Mouse (Mus musculus) MEL (cell line): ENCODE data around the gene Scamp1. TPM values are rescaled to one million over a fixed set of nuclear protein-coding genes. Genes with fewer than 3 reads are reported as not detected.

Experiments used
- DNase-seq: peaks from one replicate; pipeline ENCODE4 v3.0.0; 2011; ENCODE audit warnings: low read depth, low spot score
- H3K27ac ChIP-seq: 2 replicates; pipeline ENCODE4 v1.5.1; 2012; ENCODE audit warnings: low read depth, mild to moderate bottlenecking, control low read depth, low read length, moderate library complexity; ENCODE audit not compliant: control insufficient read depth
- H3K27me3 ChIP-seq, 2 experiments: fragments of 150-350 bp in 1 of 2; sonication (generic) in 1 of 2; 2 replicates each; pipeline ENCODE4 v1.6.1; 2012; ENCODE audit warnings: low read length in 2 of 2, mild to moderate bottlenecking in 2 of 2, improper control_type of control experiment in 1 of 2, moderate library complexity in 1 of 2; ENCODE audit not compliant: insufficient read depth in 2 of 2, control insufficient read depth in 1 of 2
- H3K36me3 ChIP-seq, 2 experiments: 2 replicates each; pipeline ENCODE4 v1.6.1; 2012 to 2014; ENCODE audit warnings: low read length in 2 of 2, improper control_type of control experiment in 1 of 2, inconsistent platforms in 1 of 2, mild to moderate bottlenecking in 1 of 2; ENCODE audit not compliant: insufficient read depth in 2 of 2, control insufficient read depth in 1 of 2
- H3K4me1 ChIP-seq, 2 experiments: fragments of 150-350 bp in 1 of 2; sonication (generic) in 1 of 2; 2 replicates each; pipeline ENCODE4 v1.6.1; 2012; ENCODE audit warnings: low read length in 2 of 2, improper control_type of control experiment in 1 of 2, mild to moderate bottlenecking in 1 of 2; ENCODE audit not compliant: insufficient read depth in 2 of 2, control insufficient read depth in 1 of 2
- H3K4me3 ChIP-seq, 2 experiments: fragments of 150-350 bp in 1 of 2; sonication (generic) in 1 of 2; 2 replicates each; pipeline ENCODE4 v1.5.1; 2012; ENCODE audit warnings: low read depth in 2 of 2, low read length in 2 of 2, mild to moderate bottlenecking in 2 of 2, moderate library complexity in 2 of 2, control low read depth in 1 of 2, improper control_type of control experiment in 1 of 2; ENCODE audit not compliant: control insufficient read depth in 1 of 2, insufficient read depth in 1 of 2
- H3K79me2 ChIP-seq: 2 replicates; pipeline ENCODE4 v1.6.1; 2012; ENCODE audit warnings: mild to moderate bottlenecking, low read length, moderate library complexity; ENCODE audit not compliant: control insufficient read depth, poor library complexity, insufficient read depth
- H3K9ac ChIP-seq: 2 replicates; pipeline ENCODE4 v1.6.1; 2012; ENCODE audit warnings: low read depth, mild to moderate bottlenecking, control low read depth, low read length, moderate library complexity; ENCODE audit not compliant: control insufficient read depth, poor library complexity, severe bottlenecking
- H3K9me3 ChIP-seq: fragments of 150-350 bp; sonication (generic); replicated peaks from 2 replicates; pipeline ENCODE4 v1.6.1; 2012; ENCODE audit warnings: mild to moderate bottlenecking, low read length, improper control_type of control experiment, moderate library complexity; ENCODE audit not compliant: insufficient read depth
- BHLHE40 ChIP-seq: IDR thresholded peaks from 2 replicates; pipeline ENCODE4 v1.6.1; 2012; ENCODE audit warnings: low read depth, mild to moderate bottlenecking, inconsistent platforms, low read length, improper control_type of control experiment, borderline replicate concordance
- CHD1 ChIP-seq: IDR thresholded peaks from 2 replicates; pipeline ENCODE4 v1.6.1; 2012; ENCODE audit warnings: low read depth, mild to moderate bottlenecking, inconsistent platforms, low read length, improper control_type of control experiment
- E2F4 ChIP-seq: IDR thresholded peaks from 2 replicates; pipeline ENCODE4 v1.6.1; 2011; ENCODE audit warnings: low read depth, low read length, improper control_type of control experiment, borderline replicate concordance
- ELF1 ChIP-seq: IDR thresholded peaks from 2 replicates; pipeline ENCODE4 v1.6.1; 2014; ENCODE audit warnings: low read depth, mild to moderate bottlenecking, inconsistent platforms, low read length, improper control_type of control experiment, moderate library complexity
- EP300 ChIP-seq, 2 experiments: IDR thresholded peaks; 2 replicates each; pipeline ENCODE4 v1.6.1; 2011; ENCODE audit warnings: improper control_type of control experiment in 2 of 2, low read length in 2 of 2, low read depth in 1 of 2, mild to moderate bottlenecking in 1 of 2
- ETS1 ChIP-seq: IDR thresholded peaks from 2 replicates; pipeline ENCODE4 v1.6.1; 2012; ENCODE audit warnings: low read depth, mild to moderate bottlenecking, inconsistent platforms, low read length, improper control_type of control experiment, moderate library complexity
- GABPA ChIP-seq: IDR thresholded peaks from 2 replicates; pipeline ENCODE4 v1.6.1; 2012; ENCODE audit warnings: low read depth, mild to moderate bottlenecking, inconsistent platforms, low read length, improper control_type of control experiment, moderate library complexity
- GATA1 ChIP-seq: IDR thresholded peaks from 2 replicates; pipeline ENCODE4 v1.6.1; 2011; ENCODE audit warnings: low read depth, low read length, improper control_type of control experiment
- JUND ChIP-seq: IDR thresholded peaks from 2 replicates; pipeline ENCODE4 v1.6.1; 2011; ENCODE audit warnings: low read depth, mild to moderate bottlenecking, improper control_type of control experiment, low read length
- MAFK ChIP-seq: IDR thresholded peaks from 2 replicates; pipeline ENCODE4 v1.6.1; 2011; ENCODE audit warnings: low read depth, mild to moderate bottlenecking, low read length, improper control_type of control experiment, borderline replicate concordance
- MEF2A ChIP-seq: IDR thresholded peaks from 2 replicates; pipeline ENCODE4 v1.6.1; 2014; ENCODE audit warnings: low read depth, mild to moderate bottlenecking, inconsistent platforms, low read length, improper control_type of control experiment; ENCODE audit not compliant: poor library complexity, insufficient replicate concordance, severe bottlenecking; ENCODE audit errors: extremely low read depth
- MXI1 ChIP-seq: IDR thresholded peaks from 2 replicates; pipeline ENCODE4 v1.6.1; 2011; ENCODE audit warnings: mild to moderate bottlenecking, low read depth, low read length, improper control_type of control experiment
- NELFE ChIP-seq: IDR thresholded peaks from 2 replicates; pipeline ENCODE4 v1.6.1; 2011; ENCODE audit warnings: low read depth, low read length, improper control_type of control experiment
- POLR2AphosphoS2 ChIP-seq: IDR thresholded peaks from 2 replicates; pipeline ENCODE4 v1.6.1; 2011; ENCODE audit warnings: low read length, improper control_type of control experiment
- POLR2AphosphoS5 ChIP-seq: IDR thresholded peaks from 2 replicates; pipeline ENCODE4 v1.6.1; 2012; ENCODE audit warnings: low read depth, borderline replicate concordance, mild to moderate bottlenecking, inconsistent platforms, low read length, moderate library complexity, mixed read lengths
- RAD21 ChIP-seq: IDR thresholded peaks from 2 replicates; pipeline ENCODE4 v1.6.1; 2011; ENCODE audit warnings: mild to moderate bottlenecking, low read depth, low read length, improper control_type of control experiment
- RCOR1 ChIP-seq: IDR thresholded peaks from 2 replicates; pipeline ENCODE4 v1.6.1; 2012; ENCODE audit warnings: low read depth, mild to moderate bottlenecking, inconsistent platforms, low read length, improper control_type of control experiment
- SIN3A ChIP-seq: IDR thresholded peaks from 2 replicates; pipeline ENCODE4 v1.6.1; 2012; ENCODE audit warnings: low read length, improper control_type of control experiment, inconsistent platforms
- SMC3 ChIP-seq: IDR thresholded peaks from 2 replicates; pipeline ENCODE4 v1.6.1; 2011; ENCODE audit warnings: low read depth, low read length, improper control_type of control experiment
- TCF12 ChIP-seq: IDR thresholded peaks from 2 replicates; pipeline ENCODE4 v1.6.1; 2014; ENCODE audit warnings: low read depth, mild to moderate bottlenecking, inconsistent platforms, low read length, improper control_type of control experiment, moderate library complexity
- USF2 ChIP-seq, 2 experiments: IDR thresholded peaks; 2 replicates each; pipeline ENCODE4 v1.6.1; 2011 to 2012; ENCODE audit warnings: improper control_type of control experiment in 2 of 2, low read length in 2 of 2, borderline replicate concordance in 1 of 2, inconsistent platforms in 1 of 2, low read depth in 1 of 2, mild to moderate bottlenecking in 1 of 2; ENCODE audit not compliant: insufficient read depth in 1 of 2
- ZC3H11A ChIP-seq: IDR thresholded peaks from 2 replicates; pipeline ENCODE4 v1.6.1; 2012; ENCODE audit warnings: low read depth, mild to moderate bottlenecking, inconsistent platforms, low read length, improper control_type of control experiment
- ZNF384 ChIP-seq: IDR thresholded peaks from 2 replicates; pipeline ENCODE4 v1.6.1; 2012; ENCODE audit warnings: low read depth, mild to moderate bottlenecking, inconsistent platforms, low read length, improper control_type of control experiment
- polyA plus RNA-seq, 2 experiments: library from polyadenylated mRNA; stranded (reverse) in 1 of 2; unstranded in 1 of 2; fragments of >175 nt in 1 of 2; fragments of >200 nt in 1 of 2; gene quantifications; 2 replicates each; pipeline versions ENCODE4 v1.2.1 to v1.2.4; 2012; ENCODE audit warnings: low replicate concordance in 2 of 2, low read depth in 1 of 2; ENCODE audit not compliant: insufficient read length in 2 of 2, insufficient read depth in 1 of 2, missing spikeins in 1 of 2
- total RNA-seq: library from RNA; depleted of rRNA; stranded (reverse); fragments of 300-350 nt; gene quantifications from 2 replicates; pipeline ENCODE4 v1.2.3, GENCODE M21; 2012

Gene Scamp1
- total and polyA plus RNA-seq, 3 experiments: 0.03 TPM; not detected in 2

DNA sequence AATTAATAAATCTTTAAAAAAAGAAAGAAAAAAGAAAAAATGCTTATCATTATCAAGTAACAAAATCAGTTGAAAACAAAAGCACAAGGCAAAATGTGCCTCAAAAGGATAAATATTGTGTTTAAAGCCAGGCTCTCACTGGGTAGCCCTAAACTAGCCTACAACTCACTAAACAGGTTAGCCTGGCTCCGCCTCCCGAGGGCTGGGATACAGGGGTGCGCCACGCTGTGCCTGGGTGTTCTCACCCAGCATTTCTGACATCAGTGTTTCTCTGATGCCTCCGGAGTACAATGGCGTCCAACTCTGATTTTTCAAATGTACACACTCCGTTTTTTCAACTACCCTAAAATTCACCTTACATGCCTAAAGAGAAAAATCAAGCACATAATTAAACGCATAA, 24.7 kb downstream of the Scamp1 start:
- Histone ChIP-seq H3K36me3 (no peaks in the 10 kb centered on the region), H3K4me3 (no peak overlapping the region), H3K27me3 (no peaks in the 10 kb centered on the region), H3K79me2 (no peaks in the 10 kb centered on the region), H3K4me1 (no peaks in the 10 kb centered on the region; a peak in 1 of 4 replicates), H3K27ac (no peak overlapping the region), H3K9ac (no peak overlapping the region), H3K9me3 (no peaks in the 10 kb centered on the region)
- DNase-seq: no peak
- TF ChIP-seq SMC3 (no peak), MEF2A (no peak), POLR2AphosphoS5 (no peak), RCOR1 (no peak), EP300 (IDR thresholded peaks at IDR 0.05; ENCODE audit: low read depth in 1 of 2, low read length in 2 of 2) (no peak), POLR2AphosphoS2 (no peak), JUND (no peak), MAFK (no peak), GATA1 (no peak)

DNA sequence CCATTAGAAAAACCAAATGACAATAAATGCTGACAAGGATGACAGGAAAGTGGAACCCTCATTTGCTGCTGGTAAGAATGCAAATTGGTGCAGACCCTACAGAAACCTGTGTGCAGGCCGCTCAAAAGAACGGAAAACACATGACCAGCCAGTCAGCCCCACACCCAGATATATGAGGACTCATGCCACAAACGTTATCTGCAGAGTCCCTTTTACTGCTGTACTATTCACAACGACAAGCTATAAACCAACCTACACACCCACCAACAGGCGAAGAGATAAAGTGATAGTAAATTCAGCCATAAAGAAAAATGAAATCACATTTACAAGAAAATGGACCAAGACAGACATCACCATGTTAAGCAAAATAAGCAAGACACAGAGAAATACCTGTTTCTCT, 26.4 kb downstream of the Scamp1 start:
- Histone ChIP-seq H3K27ac (no peak overlapping the region), H3K79me2 (no peaks in the 10 kb centered on the region), H3K9me3 (no peaks in the 10 kb centered on the region), H3K9ac (no peak overlapping the region), H3K4me3 (no peak overlapping the region), H3K36me3 (no peaks in the 10 kb centered on the region), H3K4me1 (no peaks in the 10 kb centered on the region; a peak in 1 of 4 replicates), H3K27me3 (no peaks in the 10 kb centered on the region)
- TF ChIP-seq CHD1: no peak
- 0 out of 2 replicates have a peak, but pooled peaks have one; percentile 3 for TF ChIP-seq GATA1
- TF ChIP-seq ETS1: 0 out of 2 replicates have a peak, but pooled peaks have one; percentile 10
- TF ChIP-seq MXI1: no peak
- TF ChIP-seq GABPA: no peak
- TF ChIP-seq EP300 (IDR thresholded peaks at IDR 0.05; ENCODE audit: low read depth in 1 of 2, low read length in 2 of 2): no peak
- DNase-seq: no peak

DNA sequence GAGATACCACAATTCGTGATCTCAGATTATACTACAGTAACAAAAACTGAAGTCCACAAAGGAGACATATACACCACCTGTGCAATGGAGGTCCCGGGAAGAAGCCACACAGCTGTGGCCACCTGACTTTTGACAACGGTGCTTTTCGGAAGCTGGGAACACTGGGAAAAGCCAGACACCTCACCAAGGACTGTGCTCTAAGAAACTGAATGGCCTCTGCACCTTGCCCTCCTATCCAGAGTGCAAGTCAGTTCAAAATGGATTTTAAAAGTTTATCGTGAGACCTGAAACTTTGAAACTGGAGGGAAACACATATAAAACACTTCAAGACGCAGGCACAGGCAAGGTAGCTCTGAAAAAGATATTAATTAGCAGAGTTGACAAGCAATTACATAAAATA, 27.1 kb downstream of the Scamp1 start:
- Histone ChIP-seq H3K36me3 (no peaks in the 10 kb centered on the region), H3K9me3 (no peaks in the 10 kb centered on the region), H3K4me1 (no peaks in the 10 kb centered on the region; a peak in 1 of 4 replicates), H3K4me3 (no peak overlapping the region), H3K27ac (no peak overlapping the region), H3K27me3 (no peaks in the 10 kb centered on the region), H3K9ac (no peak overlapping the region), H3K79me2 (no peaks in the 10 kb centered on the region)
- TF ChIP-seq MXI1: no peak
- no peak for TF ChIP-seq MAFK
- no peak for TF ChIP-seq RCOR1
- TF ChIP-seq NELFE: no peak
- no peak for TF ChIP-seq SIN3A
- TF ChIP-seq ZC3H11A: no peak
- no peak for TF ChIP-seq ZNF384
- no peak for TF ChIP-seq BHLHE40
- no peak for TF ChIP-seq ELF1
- no peak for TF ChIP-seq USF2 (IDR thresholded peaks at IDR 0.05; ENCODE audit: borderline replicate concordance in 1 of 2, insufficient read depth in 1 of 2, low read depth in 1 of 2, low read length in 2 of 2)
- TF ChIP-seq POLR2AphosphoS5: no peak
- no peak for TF ChIP-seq RAD21
- TF ChIP-seq GATA1: no peak
- no peak for TF ChIP-seq E2F4
- no peak for TF ChIP-seq JUND
- no peak for TF ChIP-seq TCF12
- no peak for DNase-seq
